Mouse (Mus musculus) ES-E14 (cell line): ENCODE measurements around the gene Arid5b.
A peak's percentile ranks its signal among the peaks of the same experiment; 100 is the strongest.

Experiments
- MAFK ChIP-seq: IDR thresholded peaks from 2 replicates; pipeline ENCODE4 v1.6.1; 2014; ENCODE audit warnings: mild to moderate bottlenecking, low read depth, low read length, inconsistent platforms; ENCODE audit not compliant: insufficient read depth
- ZNF384 ChIP-seq: IDR thresholded peaks from 2 replicates; pipeline ENCODE4 v1.6.1; 2012; ENCODE audit warnings: low read depth, low read length, inconsistent platforms

- TF ChIP-seq ZNF384 (peak; percentile 92), MAFK (no peak)
Measured at GRCm38 (mm10) chr10:68229640-68230565, 48.6 kb downstream of the Arid5b start.
